8 mouse cellular contexts compared by ENCODE assay signal in genomic region chr6:88517701-88518403, GRCm38 (mm10). TPM values are rescaled to one million over a fixed set of nuclear protein-coding genes. Genes with fewer than 3 reads are reported as not detected.
A peak's percentile ranks its signal among the peaks of the same experiment; 100 is the strongest.
DNase-seq lines count a peak whose midpoint lies in the region; ATAC-seq lines count a peak whose summit lies in the region.

No protein-coding gene starts in this region.

- no peaks in the 10 kb centered on the region for H3K27me3 ChIP-seq in neural tube, embryonic 11.5 days (ENCODE audit: control insufficient read depth, insufficient read depth, low read length)
- H3K27me3 ChIP-seq in hindbrain, embryonic 13.5 days = no peaks in the 10 kb centered on the region
- H3K27me3 ChIP-seq in midbrain, embryonic 14.5 days (ENCODE audit: control insufficient read depth, insufficient read depth, low read length) = no peaks in the 10 kb centered on the region

- DNase-seq in neural tube, embryonic 11.5 days (ENCODE audit: low spot score) = no peak
- DNase-seq in neural tube, embryonic 10.5 days (ENCODE audit: extremely low spot score, low spot score) = no peak
- peak; percentile 24 for DNase-seq in embryo, embryonic 11 days
- peak; percentile 14 for DNase-seq in midbrain, embryonic 14.5 days
- no peak for DNase-seq in lung, postnatal 10 days
- no peak for DNase-seq in adrenal gland, postnatal 4 days (ENCODE audit: low spot score in 2 of 2)

- H3K4me2 ChIP-seq in neural tube, embryonic 11.5 days (ENCODE audit: low read depth) = peak overlapping the region; percentile 93
- peak overlapping the region; percentile 72 for H3K4me2 ChIP-seq in hindbrain, embryonic 13.5 days
- H3K4me2 ChIP-seq in midbrain, embryonic 14.5 days (ENCODE audit: low read length) = peak overlapping the region; percentile 94

- peak overlapping the region; percentile 62; the same call in 1 of the 2 replicates for H3K27ac ChIP-seq in neural tube, embryonic 11.5 days (ENCODE audit: low read depth, low read length)
- H3K27ac ChIP-seq in hindbrain, embryonic 13.5 days = peak overlapping the region; percentile 91
- peak overlapping the region; percentile 82; the same call in 1 of the 2 replicates for H3K27ac ChIP-seq in midbrain, embryonic 14.5 days (replicated peaks; ENCODE audit: low read depth, low read length)

- H3K9me3 ChIP-seq in neural tube, embryonic 11.5 days (ENCODE audit: control insufficient read depth, low read length) = no peaks in the 10 kb centered on the region
- H3K9me3 ChIP-seq in hindbrain, embryonic 13.5 days = no peaks in the 10 kb centered on the region
- no peaks in the 10 kb centered on the region for H3K9me3 ChIP-seq in midbrain, embryonic 14.5 days (ENCODE audit: control insufficient read depth, low read length)

- H3K36me3 ChIP-seq in neural tube, embryonic 11.5 days (ENCODE audit: control insufficient read depth, insufficient read depth, low read length) = peaks cover 3% of the 10 kb centered on the region; the same call in 1 of the 2 replicates
- H3K36me3 ChIP-seq in hindbrain, embryonic 13.5 days = peaks cover 33% of the 10 kb centered on the region
- peaks cover 36% of the 10 kb centered on the region for H3K36me3 ChIP-seq in midbrain, embryonic 14.5 days (ENCODE audit: control insufficient read depth, insufficient read depth, low read length)

- peak overlapping the region; percentile 94 for H3K9ac ChIP-seq in neural tube, embryonic 11.5 days (ENCODE audit: low read length)
- H3K9ac ChIP-seq in hindbrain, embryonic 13.5 days = peak overlapping the region; percentile 91
- peak overlapping the region; percentile 83 for H3K9ac ChIP-seq in midbrain, embryonic 14.5 days (replicated peaks; ENCODE audit: low read length)

- 0 out of 2 replicates have a peak, but pooled peaks have one; percentile 1 for ATAC-seq in neural tube, embryonic 11.5 days (ENCODE audit: insufficient read depth, low FRiP score, low TSS enrichment)
- no peak for ATAC-seq in hindbrain, embryonic 13.5 days (ENCODE audit: low FRiP score)
- ATAC-seq in midbrain, embryonic 14.5 days (ENCODE audit: low FRiP score, low TSS enrichment) = no peak
- ATAC-seq in frontal cortex, adult (ENCODE audit: low TSS enrichment) = no peak

- peaks cover 15% of the 10 kb centered on the region for H3K4me1 ChIP-seq in neural tube, embryonic 11.5 days (ENCODE audit: control insufficient read depth, insufficient read depth, low read length)
- peaks cover 35% of the 10 kb centered on the region for H3K4me1 ChIP-seq in hindbrain, embryonic 13.5 days (replicated peaks)
- peaks cover 20% of the 10 kb centered on the region for H3K4me1 ChIP-seq in midbrain, embryonic 14.5 days (ENCODE audit: control insufficient read depth, insufficient read depth, low read length)

- H3K4me3 ChIP-seq in neural tube, embryonic 11.5 days (ENCODE audit: low read depth, low read length) = peak overlapping the region; percentile 93
- peak overlapping the region; percentile 82 for H3K4me3 ChIP-seq in hindbrain, embryonic 13.5 days
- H3K4me3 ChIP-seq in midbrain, embryonic 14.5 days (replicated peaks; ENCODE audit: low read depth, low read length) = peak overlapping the region; percentile 81

- WGBS in neural tube, embryonic 11.5 days = 16% methylated on average over 18 of the region's 18 CpGs
- WGBS in hindbrain, embryonic 13.5 days = 18% methylated on average over 18 of the region's 18 CpGs
- WGBS in midbrain, embryonic 14.5 days = 17% methylated on average over 18 of the region's 18 CpGs

RNA-seq across cellular contexts. Expression of gene Sec61a1, which starts 0.9 kb away (rescaled TPM):
- 190 and 195 TPM in 2 replicates for polyA plus RNA-seq in neural tube, embryonic 11.5 days (2014; fragmentation: Nextera tagmentation; extraction: Ambion mirVana)
- polyA plus RNA-seq in hindbrain, embryonic 13.5 days (2015; fragmentation: Nextera tagmentation; extraction: Ambion mirVana) = 162 TPM in 2 replicates
- 136 and 157 TPM in 2 replicates for polyA plus RNA-seq in midbrain, embryonic 14.5 days (2014; fragmentation: Nextera tagmentation; extraction: Ambion mirVana)
- 100 to 1,000 TPM; 215 to 222 TPM for total RNA-seq in adrenal gland, postnatal 4 days (2021)

RNA-seq across cellular contexts. Expression of gene Ruvbl1, which starts 52.6 kb away (rescaled TPM):
- polyA plus RNA-seq in neural tube, embryonic 11.5 days (2014; fragmentation: Nextera tagmentation; extraction: Ambion mirVana) = 166 and 170 TPM in 2 replicates
- polyA plus RNA-seq in hindbrain, embryonic 13.5 days (2015; fragmentation: Nextera tagmentation; extraction: Ambion mirVana) = 93.7 and 95.4 TPM in 2 replicates
- 94.7 and 98.4 TPM in 2 replicates for polyA plus RNA-seq in midbrain, embryonic 14.5 days (2014; fragmentation: Nextera tagmentation; extraction: Ambion mirVana)
- total RNA-seq in adrenal gland, postnatal 4 days (2021) = 10 to 100 TPM; 34.1 to 38.4 TPM

Comparison
In these comparisons a context has a peak if more than half of its experiments do, and no peak if none do; other contexts are left out.
1. DNase-seq: peak in embryo, embryonic 11 days (single experiment) and midbrain, embryonic 14.5 days (single experiment); none in neural tube, embryonic 11.5 days (single experiment), neural tube, embryonic 10.5 days (single experiment), lung, postnatal 10 days (single experiment) and adrenal gland, postnatal 4 days (0 of 2).
2. Peak in every context shown above with its lines, with median percentiles within 50 percentile points of each other: H3K27ac ChIP-seq, H3K4me2 ChIP-seq, H3K4me3 ChIP-seq and H3K9ac ChIP-seq.